Mouse (Mus musculus) myocyte (in vitro differentiated cells): ENCODE results near the gene Pcdh8.

Source experiments
- E2F4 ChIP-seq: IDR thresholded peaks from one replicate; pipeline ENCODE4 v1.6.1; 2011; ENCODE audit warnings: mild to moderate bottlenecking, control low read depth, moderate library complexity; ENCODE audit not compliant: insufficient read depth
- MAX ChIP-seq: IDR thresholded peaks from one replicate; pipeline ENCODE4 v1.6.1; 2011; ENCODE audit warnings: low read depth, mild to moderate bottlenecking, control low read depth
- MYOD1 ChIP-seq, 3 experiments: IDR thresholded peaks; one replicate each; pipeline ENCODE4 v1.6.1; 2011; ENCODE audit warnings: control low read depth in 2 of 3, low read depth in 2 of 3, mild to moderate bottlenecking in 2 of 3, moderate library complexity in 1 of 3; ENCODE audit not compliant: insufficient read length in 2 of 3, control insufficient read depth in 1 of 3
- MYOG ChIP-seq, 3 experiments: IDR thresholded peaks; one replicate each; pipeline ENCODE4 v1.6.1; 2011; ENCODE audit warnings: control low read depth in 2 of 3, low read depth in 2 of 3, mild to moderate bottlenecking in 2 of 3; ENCODE audit not compliant: insufficient read length in 2 of 3, control insufficient read depth in 1 of 3, insufficient read depth in 1 of 3
- POLR2A ChIP-seq: IDR thresholded peaks from one replicate; pipeline ENCODE4 v1.6.1; 2011; ENCODE audit warnings: low read depth, mild to moderate bottlenecking, control low read depth, moderate library complexity; ENCODE audit not compliant: insufficient read length
- POLR2AphosphoS2 ChIP-seq: IDR thresholded peaks from one replicate; pipeline ENCODE4 v1.6.1; 2011; ENCODE audit warnings: low read depth, control low read depth; ENCODE audit not compliant: insufficient read length
- SRF ChIP-seq: IDR thresholded peaks from one replicate; pipeline ENCODE4 v1.6.1; 2011; ENCODE audit warnings: low read depth; ENCODE audit not compliant: control insufficient read depth, insufficient read length
- TCF12 ChIP-seq: IDR thresholded peaks from one replicate; pipeline ENCODE4 v1.6.1; 2011; ENCODE audit warnings: mild to moderate bottlenecking, control low read depth; ENCODE audit not compliant: poor library complexity, insufficient read depth, severe bottlenecking
- TCF3 ChIP-seq: IDR thresholded peaks from one replicate; pipeline ENCODE4 v1.6.1; 2011; ENCODE audit warnings: low read depth, control low read depth; ENCODE audit not compliant: insufficient read length
- USF1 ChIP-seq: IDR thresholded peaks from one replicate; pipeline ENCODE4 v1.6.1; 2011; ENCODE audit warnings: low read depth, mild to moderate bottlenecking, control low read depth, moderate library complexity

DNA sequence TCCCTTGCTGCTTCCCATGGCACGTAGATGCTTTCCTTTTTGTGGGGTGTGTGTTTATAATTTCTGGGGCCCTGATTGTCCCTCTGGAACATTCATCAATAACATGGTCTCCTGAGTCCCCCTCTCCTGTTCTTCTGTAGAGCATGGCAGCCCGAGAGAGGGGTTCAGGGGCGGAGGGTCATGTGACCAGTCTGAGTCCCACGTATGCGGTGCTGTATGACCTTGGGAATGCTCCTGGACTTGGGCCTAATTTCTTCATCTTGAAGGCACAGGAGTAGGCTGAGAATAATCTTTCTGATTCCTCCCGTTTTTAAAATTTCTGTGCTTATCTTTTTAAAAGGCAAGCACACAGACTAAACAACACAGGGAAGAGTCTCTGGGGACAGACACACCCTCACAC lies 37.6 kb downstream of the Pcdh8 start:
- TF ChIP-seq POLR2A (no peak), TCF12 (no peak), SRF (no peak), MYOD1 (IDR thresholded peaks at IDR 0.05; ENCODE audit: control insufficient read depth in 1 of 3, insufficient read length in 2 of 3, low read depth in 2 of 3) (no peak), MAX (no peak), E2F4 (no peak), USF1 (no peak), POLR2AphosphoS2 (no peak), TCF3 (no peak), MYOG (IDR thresholded peaks at IDR 0.05; ENCODE audit: control insufficient read depth in 1 of 3, insufficient read depth in 1 of 3, insufficient read length in 2 of 3, low read depth in 2 of 3) (no peak)
